ENCODE assay signal across 17 mouse cellular contexts in the genomic region with DNA sequence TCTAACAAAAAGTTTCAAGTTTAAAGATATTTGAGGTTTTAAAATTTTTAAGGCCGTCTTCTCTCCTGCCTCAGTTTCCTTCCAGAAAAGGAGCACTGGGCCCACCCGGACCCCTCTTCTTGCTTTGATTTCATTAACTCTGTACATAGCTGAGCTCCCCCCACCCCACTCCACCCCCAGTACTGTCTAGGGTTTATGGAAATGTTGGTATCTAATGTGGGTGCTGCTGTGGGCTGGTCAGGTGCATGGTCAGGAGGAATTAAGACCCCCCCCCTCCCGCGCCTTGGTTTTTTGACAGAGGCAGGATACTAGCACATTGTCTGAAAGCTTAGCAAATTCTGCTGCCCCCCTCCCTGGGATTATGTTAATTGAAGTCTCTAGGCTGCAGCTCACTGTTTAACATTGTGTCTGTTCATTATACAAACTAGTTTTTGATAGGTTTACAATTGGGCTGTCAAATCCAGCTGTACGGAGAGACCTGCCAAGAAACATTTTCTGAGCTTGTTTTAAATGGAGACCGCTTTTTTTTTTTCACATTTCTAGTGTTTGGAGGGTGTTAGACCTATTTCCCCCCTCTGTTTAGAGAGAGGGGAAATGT.
DNase-seq lines count a peak whose midpoint lies in the region; ATAC-seq and TF ChIP-seq lines count a peak whose summit lies in the region.
"Had no signal": no experiment of that assay in that cellular context is flagged by ENCODE, and none has a peak within 500 bp of the region (broad histone marks: within the 10 kb centered on the region; RNA-seq: fewer than 3 reads in every experiment).

No protein-coding gene starts in this region.

- H3K4me1 ChIP-seq in kidney, adult 2 months (ENCODE audit: control insufficient read depth, insufficient read depth, low read length) = no peaks in the 10 kb centered on the region
- peaks cover 29% of the 10 kb centered on the region for H3K4me1 ChIP-seq in stomach, embryonic 14.5 days (ENCODE audit: control insufficient read depth, insufficient read depth, low read length)
- no peaks in the 10 kb centered on the region; the same call in 1 of the 2 replicates for H3K4me1 ChIP-seq in stomach, postnatal 0 days (replicated peaks; ENCODE audit: control insufficient read depth, insufficient read depth)
- peaks cover 25% of the 10 kb centered on the region for H3K4me1 ChIP-seq in hindbrain, embryonic 15.5 days (replicated peaks)
- peaks cover 20% of the 10 kb centered on the region for H3K4me1 ChIP-seq in stomach, embryonic 16.5 days (ENCODE audit: control insufficient read depth, insufficient read depth, low read length)

- H3K9me3 ChIP-seq in stomach, embryonic 14.5 days (ENCODE audit: control insufficient read depth, low read depth, low read length) = no peaks in the 10 kb centered on the region
- H3K9me3 ChIP-seq in stomach, postnatal 0 days (ENCODE audit: control insufficient read depth, low read length) = no peaks in the 10 kb centered on the region
- no peaks in the 10 kb centered on the region for H3K9me3 ChIP-seq in hindbrain, embryonic 15.5 days
- H3K9me3 ChIP-seq in stomach, embryonic 16.5 days (replicated peaks; ENCODE audit: control insufficient read depth, low read length) = no peaks in the 10 kb centered on the region
- H3K9me3 ChIP-seq: heart, embryonic 12.5 days; limb, embryonic 13.5 days had no signal

- H3K9ac ChIP-seq in stomach, embryonic 14.5 days (replicated peaks; ENCODE audit: low read depth, low read length) = no peak overlapping the region
- no peak overlapping the region for H3K9ac ChIP-seq in stomach, postnatal 0 days (ENCODE audit: low read length)
- H3K9ac ChIP-seq in hindbrain, embryonic 15.5 days = no peak overlapping the region
- no peak overlapping the region for H3K9ac ChIP-seq in stomach, embryonic 16.5 days (ENCODE audit: low read length)
- H3K9ac ChIP-seq: heart, embryonic 12.5 days; limb, embryonic 13.5 days had no signal

- 79% methylated on average over 6 of the region's 6 CpGs for WGBS in kidney, adult 2 months
- 46% methylated on average over 6 of the region's 6 CpGs for WGBS in stomach, embryonic 14.5 days
- WGBS in stomach, postnatal 0 days = 47% methylated on average over 6 of the region's 6 CpGs
- 55% methylated on average over 6 of the region's 6 CpGs for WGBS in hindbrain, embryonic 15.5 days
- WGBS in stomach, embryonic 16.5 days = 51% methylated on average over 6 of the region's 6 CpGs

- no peaks in the 10 kb centered on the region for H3K27me3 ChIP-seq in kidney, adult 2 months (replicated peaks; ENCODE audit: control insufficient read depth, insufficient read depth, low read length)
- no peaks in the 10 kb centered on the region for H3K27me3 ChIP-seq in stomach, embryonic 14.5 days (ENCODE audit: control insufficient read depth, insufficient read depth, low read length)
- no peaks in the 10 kb centered on the region for H3K27me3 ChIP-seq in stomach, postnatal 0 days (ENCODE audit: control insufficient read depth, insufficient read depth, low read length)
- no peaks in the 10 kb centered on the region for H3K27me3 ChIP-seq in hindbrain, embryonic 15.5 days
- H3K27me3 ChIP-seq in stomach, embryonic 16.5 days (ENCODE audit: control insufficient read depth, insufficient read depth, low read length) = no peaks in the 10 kb centered on the region
- H3K27me3 ChIP-seq: heart, embryonic 12.5 days had no signal

- no peak overlapping the region for H3K4me3 ChIP-seq in kidney, adult 2 months (ENCODE audit: insufficient read depth, low read depth, low read length)
- no peak overlapping the region for H3K4me3 ChIP-seq in stomach, embryonic 14.5 days (ENCODE audit: low read depth, low read length)
- no peak overlapping the region; the same call in 1 of the 2 replicates for H3K4me3 ChIP-seq in stomach, postnatal 0 days (ENCODE audit: low read depth, low read length)
- no peak overlapping the region for H3K4me3 ChIP-seq in hindbrain, embryonic 15.5 days
- H3K4me3 ChIP-seq in stomach, embryonic 16.5 days (replicated peaks; ENCODE audit: low read length) = no peak overlapping the region
- H3K4me3 ChIP-seq: heart, embryonic 12.5 days; layer of hippocampus, adult 2 months; left cerebral cortex, adult 2 months; limb, embryonic 13.5 days had no signal

- ATAC-seq in stomach, embryonic 14.5 days (ENCODE audit: insufficient number of reproducible peaks, insufficient read depth, low FRiP score, low read depth) = no peak; the same call in 1 of the 2 replicates
- ATAC-seq in stomach, postnatal 0 days (ENCODE audit: low FRiP score, low TSS enrichment) = no peak
- 0 out of 2 replicates have a peak, but pooled peaks have one; percentile 57 for ATAC-seq in hindbrain, embryonic 15.5 days (ENCODE audit: low FRiP score, low read depth)
- peak; percentile 55; the same call in 1 of the 2 replicates for ATAC-seq in stomach, embryonic 16.5 days (ENCODE audit: insufficient read depth, low FRiP score)
- no peak for ATAC-seq in megakaryocyte, adult 5-6 weeks (ENCODE audit: poor library complexity, severe bottlenecking)

- DNase-seq in kidney, postnatal 10 days = peak; percentile 39
- DNase-seq in kidney, adult 2 months = no peak
- DNase-seq in stomach, postnatal 0 days (ENCODE audit: low spot score) = no peak
- no peak for DNase-seq in thymus, postnatal 36 days
- DNase-seq: adrenal gland, postnatal 14 days; cerebellum, postnatal 14 days; gastrocnemius, postnatal 36 days; right cerebral cortex, postnatal 14 days; thymus, postnatal 25 days had no signal

- no peak for TF ChIP-seq POLR2A in kidney, adult 2 months (IDR thresholded peaks at IDR 0.05; ENCODE audit: low read depth, low read length)

- no peak for TF ChIP-seq CTCF in kidney, adult 2 months (conservative IDR thresholded peaks at IDR 0.05; ENCODE audit: insufficient read depth, insufficient read length, low read depth, low read length)
- TF ChIP-seq CTCF in stomach, postnatal 0 days (IDR thresholded peaks at IDR 0.05; ENCODE audit: low read depth) = no peak

- no peaks in the 10 kb centered on the region for H3K36me3 ChIP-seq in kidney, adult 2 months (ENCODE audit: control insufficient read depth, insufficient read depth, low read length)
- H3K36me3 ChIP-seq in stomach, embryonic 14.5 days (ENCODE audit: control insufficient read depth, insufficient read depth, low read length) = no peaks in the 10 kb centered on the region; the same call in 1 of the 2 replicates
- H3K36me3 ChIP-seq in stomach, postnatal 0 days (ENCODE audit: control insufficient read depth, insufficient read depth, low read length) = no peaks in the 10 kb centered on the region
- H3K36me3 ChIP-seq in hindbrain, embryonic 15.5 days = no peaks in the 10 kb centered on the region
- H3K36me3 ChIP-seq in stomach, embryonic 16.5 days (ENCODE audit: control insufficient read depth, insufficient read depth, low read length) = no peaks in the 10 kb centered on the region
- H3K36me3 ChIP-seq: heart, embryonic 12.5 days; limb, embryonic 13.5 days had no signal

- H3K4me2 ChIP-seq in stomach, embryonic 14.5 days (replicated peaks; ENCODE audit: low read depth, low read length) = peak overlapping the region; percentile 6; the same call in 1 of the 2 replicates
- no peak overlapping the region for H3K4me2 ChIP-seq in stomach, postnatal 0 days (replicated peaks; ENCODE audit: low read depth)
- no peak overlapping the region for H3K4me2 ChIP-seq in hindbrain, embryonic 15.5 days
- peak overlapping the region; percentile 3; the same call in 1 of the 2 replicates for H3K4me2 ChIP-seq in stomach, embryonic 16.5 days (ENCODE audit: low read depth, low read length)
- H3K4me2 ChIP-seq: heart, embryonic 12.5 days; limb, embryonic 13.5 days had no signal

- no peak for TF ChIP-seq EP300 in stomach, postnatal 0 days (optimal IDR thresholded peaks at IDR 0.05)

- H3K27ac ChIP-seq in kidney, adult 2 months (ENCODE audit: insufficient read depth, low read depth, low read length) = no peak overlapping the region
- H3K27ac ChIP-seq in stomach, embryonic 14.5 days (ENCODE audit: low read length) = no peak overlapping the region
- no peak overlapping the region for H3K27ac ChIP-seq in stomach, postnatal 0 days (replicated peaks)
- no peak overlapping the region for H3K27ac ChIP-seq in hindbrain, embryonic 15.5 days (replicated peaks)
- no peak overlapping the region for H3K27ac ChIP-seq in stomach, embryonic 16.5 days (ENCODE audit: low read length)
- H3K27ac ChIP-seq: layer of hippocampus, adult 2 months; left cerebral cortex, adult 2 months; limb, embryonic 13.5 days had no signal

Comparison
In these comparisons a context has a peak if more than half of its experiments do, and no peak if none do; other contexts are left out.
1. ATAC-seq: peak in hindbrain, embryonic 15.5 days (single experiment) and stomach, embryonic 16.5 days (single experiment); none in stomach, embryonic 14.5 days (single experiment), stomach, postnatal 0 days (single experiment) and megakaryocyte, adult 5-6 weeks (single experiment).
2. H3K4me2 ChIP-seq: peak in stomach, embryonic 14.5 days (single experiment) and stomach, embryonic 16.5 days (single experiment); none in stomach, postnatal 0 days (single experiment) and hindbrain, embryonic 15.5 days (single experiment).